Mouse (Mus musculus) CH12.LX (cell line): ENCODE results near the gene Creb5. TPM values are rescaled to one million over a fixed set of nuclear protein-coding genes. Genes with fewer than 3 reads are reported as not detected.

Experiments
- DNase-seq: peaks from one replicate; pipeline ENCODE4 v3.0.0-alpha.2; 2013; ENCODE audit errors: extremely low read depth
- H3K27ac ChIP-seq: 2 replicates; pipeline ENCODE4 v1.5.1; 2012; ENCODE audit warnings: low read depth, mild to moderate bottlenecking, control low read depth, moderate library complexity; ENCODE audit not compliant: insufficient read depth
- H3K27me3 ChIP-seq: replicated peaks from 2 replicates; pipeline ENCODE3; 2012; ENCODE audit warnings: inconsistent platforms
- H3K36me3 ChIP-seq, 2 experiments: replicated peaks in 1 of 2; 2 replicates each; pipeline versions ENCODE3 to v1.6.1; 2012; ENCODE audit warnings: inconsistent platforms in 1 of 2, low read length in 1 of 2, mild to moderate bottlenecking in 1 of 2, mixed read lengths in 1 of 2, moderate library complexity in 1 of 2; ENCODE audit not compliant: control insufficient read depth in 1 of 2, insufficient read depth in 1 of 2
- H3K4me1 ChIP-seq, 2 experiments: 2 replicates each; pipeline ENCODE4 v1.6.1; 2012; ENCODE audit warnings: inconsistent platforms in 1 of 2, moderate library complexity in 1 of 2; ENCODE audit not compliant: insufficient read depth in 2 of 2, control insufficient read depth in 1 of 2
- H3K4me2 ChIP-seq: 2 replicates; pipeline ENCODE4 v1.6.1; 2012; ENCODE audit warnings: low read depth, mild to moderate bottlenecking, control low read depth; ENCODE audit not compliant: poor library complexity, insufficient read depth, severe bottlenecking
- H3K4me3 ChIP-seq, 3 experiments: fragments of 150-350 bp in 1 of 3; sonication (generic) in 1 of 3; replicated peaks in 1 of 3; 2 replicates each; pipeline versions ENCODE3 to v1.5.1; 2011 to 2012; ENCODE audit warnings: low read depth in 2 of 3, low read length in 2 of 3, mild to moderate bottlenecking in 2 of 3, moderate library complexity in 2 of 3, control low read depth in 1 of 3, improper control_type of control experiment in 1 of 3, inconsistent platforms in 1 of 3, mixed read lengths in 1 of 3; ENCODE audit not compliant: poor library complexity in 1 of 3
- H3K79me2 ChIP-seq: replicated peaks from 2 replicates; pipeline ENCODE4 v1.6.1; 2012; ENCODE audit warnings: mild to moderate bottlenecking, moderate library complexity; ENCODE audit not compliant: control insufficient read depth, poor library complexity, insufficient read depth, severe bottlenecking; ENCODE audit errors: extremely low read depth
- H3K9ac ChIP-seq: 2 replicates; pipeline ENCODE4 v1.6.1; 2012; ENCODE audit warnings: low read depth, mild to moderate bottlenecking, control low read depth, moderate library complexity; ENCODE audit not compliant: insufficient read depth
- H3K9me3 ChIP-seq: replicated peaks from 2 replicates; pipeline ENCODE3; 2012; ENCODE audit warnings: low read length, inconsistent platforms, mixed read lengths
- BHLHE40 ChIP-seq: IDR thresholded peaks from 2 replicates; pipeline ENCODE4 v1.6.1; 2011; ENCODE audit warnings: mild to moderate bottlenecking, low read depth, low read length, improper control_type of control experiment
- CHD1 ChIP-seq: IDR thresholded peaks from 2 replicates; pipeline ENCODE4 v1.6.1; 2012; ENCODE audit warnings: low read depth, low read length, improper control_type of control experiment, inconsistent platforms
- CTCF ChIP-seq, 2 experiments: IDR thresholded peaks in 1 of 2; conservative IDR thresholded peaks in 1 of 2; 2 replicates each; pipeline ENCODE4 v1.5.1; 2011 to 2012; ENCODE audit warnings: low read depth in 2 of 2, low read length in 2 of 2, improper control_type of control experiment in 1 of 2, inconsistent platforms in 1 of 2, mild to moderate bottlenecking in 1 of 2, moderate library complexity in 1 of 2
- ELF1 ChIP-seq: IDR thresholded peaks from 2 replicates; pipeline ENCODE4 v1.6.1; 2014; ENCODE audit warnings: low read depth, mild to moderate bottlenecking, inconsistent platforms, low read length, improper control_type of control experiment
- ETS1 ChIP-seq: conservative IDR thresholded peaks from 2 replicates; pipeline ENCODE4 v1.6.1; 2012; ENCODE audit warnings: low read depth, mild to moderate bottlenecking, inconsistent platforms, low read length, improper control_type of control experiment, moderate library complexity
- JUN ChIP-seq: IDR thresholded peaks from 2 replicates; pipeline ENCODE4 v1.6.1; 2011; ENCODE audit warnings: low read depth, mild to moderate bottlenecking, low read length, improper control_type of control experiment, moderate library complexity; ENCODE audit not compliant: insufficient read depth
- KAT2A ChIP-seq: IDR thresholded peaks from 2 replicates; pipeline ENCODE4 v1.6.1; 2012; ENCODE audit warnings: low read length, improper control_type of control experiment, inconsistent platforms; ENCODE audit not compliant: insufficient replicate concordance
- MAX ChIP-seq: IDR thresholded peaks from 2 replicates; pipeline ENCODE4 v1.6.1; 2011; ENCODE audit warnings: low read length, improper control_type of control experiment
- MAZ ChIP-seq: IDR thresholded peaks from 2 replicates; pipeline ENCODE4 v1.6.1; 2012; ENCODE audit warnings: low read depth, mild to moderate bottlenecking, inconsistent platforms, low read length, improper control_type of control experiment, moderate library complexity
- MEF2A ChIP-seq: IDR thresholded peaks from 2 replicates; pipeline ENCODE4 v1.6.1; 2014; ENCODE audit warnings: low read depth, mild to moderate bottlenecking, inconsistent platforms, low read length, improper control_type of control experiment, borderline replicate concordance
- NELFE ChIP-seq: IDR thresholded peaks from 2 replicates; pipeline ENCODE4 v1.6.1; 2011; ENCODE audit warnings: low read depth, low read length, improper control_type of control experiment
- RAD21 ChIP-seq: IDR thresholded peaks from 2 replicates; pipeline ENCODE4 v1.6.1; 2011; ENCODE audit warnings: low read depth, mild to moderate bottlenecking, low read length, improper control_type of control experiment, moderate library complexity
- RCOR1 ChIP-seq: conservative IDR thresholded peaks from 2 replicates; pipeline ENCODE4 v1.6.1; 2012; ENCODE audit warnings: low read depth, mild to moderate bottlenecking, inconsistent platforms, low read length, improper control_type of control experiment
- SIN3A ChIP-seq: IDR thresholded peaks from 2 replicates; pipeline ENCODE4 v1.6.1; 2012; ENCODE audit warnings: low read length, improper control_type of control experiment, inconsistent platforms
- SMC3 ChIP-seq: IDR thresholded peaks from 2 replicates; pipeline ENCODE4 v1.6.1; 2011; ENCODE audit warnings: low read depth, low read length, improper control_type of control experiment
- TCF12 ChIP-seq: IDR thresholded peaks from 2 replicates; pipeline ENCODE4 v1.6.1; 2014; ENCODE audit warnings: low read depth, mild to moderate bottlenecking, inconsistent platforms, low read length, improper control_type of control experiment
- USF1 ChIP-seq: IDR thresholded peaks from 2 replicates; pipeline ENCODE4 v1.6.1; 2014; ENCODE audit warnings: low read depth, mild to moderate bottlenecking, inconsistent platforms, low read length, improper control_type of control experiment
- ZNF384 ChIP-seq: IDR thresholded peaks from 2 replicates; pipeline ENCODE4 v1.6.1; 2012; ENCODE audit warnings: low read depth, low read length, improper control_type of control experiment, inconsistent platforms
- dilution Hi-C: fragments of 300-500 bp; cut with MboI; formaldehyde crosslinking; loops from 2 replicates; pipeline ENCODE4 v1.14.3; 2020; ENCODE audit warnings: low sequenced_read_pairs; ENCODE audit not compliant: extremely low pct_unique_long_range_greater_than_20kb, extremely low pct_ligation_motif_present
- in situ Hi-C: fragments of 300-500 bp; cut with MboI; formaldehyde crosslinking; loops from 3 replicates; pipeline ENCODE4 v1.14.3; 2019; ENCODE audit warnings: low sequenced_read_pairs, low pct_ligation_motif_present, low pct_unique_long_range_greater_than_20kb, mixed read lengths
- polyA plus RNA-seq: library from polyadenylated mRNA; unstranded; fragments of >175 nt; gene quantifications from 2 replicates; pipeline ENCODE4 v1.2.1, GENCODE M21; 2012; ENCODE audit warnings: low read depth; ENCODE audit not compliant: insufficient read length
- total RNA-seq, 2 experiments: library from RNA; depleted of rRNA; stranded (reverse); fragments of 300-350 nt in 1 of 2; fragments of >200 nt in 1 of 2; gene quantifications; 2 replicates each; pipeline ENCODE4 v1.2.3; 2012 to 2014

Creb5 gene
- total and polyA plus RNA-seq, 3 experiments = 0.68 to 2.1 (median 0.86) TPM

DNA sequence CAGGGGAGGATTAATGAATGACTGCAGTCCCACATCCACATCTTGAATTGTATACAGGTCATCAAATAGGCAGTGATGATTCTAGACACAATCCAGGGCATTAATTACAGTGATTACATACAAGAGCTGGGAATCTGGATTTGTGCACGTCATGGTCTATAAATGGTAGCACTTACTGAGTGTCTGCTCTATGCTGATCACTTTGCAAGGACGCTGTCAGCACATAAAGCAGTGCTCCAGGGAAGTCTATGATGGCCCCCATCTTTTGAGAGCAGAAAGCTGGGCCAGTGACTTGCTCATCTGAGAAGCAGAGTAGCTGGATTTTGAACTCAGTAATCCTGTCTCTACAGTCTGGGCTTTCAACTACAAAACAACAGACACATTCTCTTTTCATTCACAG, 318.1 kb downstream of the Creb5 start:
- Histone ChIP-seq H3K4me3 (no peak overlapping the region), H3K9me3 (peaks cover 4% of the 10 kb centered on the region), H3K27me3 (no peaks in the 10 kb centered on the region), H3K27ac (no peak overlapping the region), H3K36me3 (no peaks in the 10 kb centered on the region), H3K4me2 (no peak overlapping the region), H3K9ac (no peak overlapping the region), H3K4me1 (no peaks in the 10 kb centered on the region), H3K79me2 (no peaks in the 10 kb centered on the region)
- TF ChIP-seq KAT2A (no peak), USF1 (no peak), RCOR1 (no peak), RAD21 (no peak), ELF1 (no peak), CTCF (conservative IDR thresholded peaks at IDR 0.05 in 1 of 2, IDR thresholded peaks at IDR 0.05 in 1 of 2; ENCODE audit: low read depth in 2 of 2, low read length in 2 of 2) (no peak), TCF12 (no peak)
- dilution Hi-C loops = no loop called here
- in situ Hi-C loops = no loop called here
- DNase-seq = no peak

DNA sequence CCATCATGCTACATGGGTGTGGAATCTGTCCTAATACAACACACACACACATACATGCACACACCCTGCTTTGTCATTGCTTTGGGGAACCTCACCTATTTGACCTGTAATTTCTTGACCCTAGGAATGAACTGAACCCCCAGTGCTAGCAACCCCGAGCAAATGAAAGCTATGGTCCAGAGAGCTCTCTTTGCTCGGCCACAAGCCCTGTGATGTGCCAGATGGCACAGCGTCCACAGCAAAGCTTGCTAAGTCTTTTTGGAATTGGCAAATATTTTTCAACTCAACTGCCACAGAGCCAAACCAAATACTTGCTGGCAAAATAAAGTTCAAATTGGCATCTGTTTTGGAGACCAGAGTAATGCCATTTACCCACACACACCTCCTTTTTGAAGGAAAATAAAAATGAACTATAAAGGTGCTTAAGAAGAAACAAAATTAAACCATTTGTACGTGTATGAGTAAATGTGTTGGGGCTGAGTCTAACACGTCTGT, 324.4 kb downstream of the Creb5 start:
- TF ChIP-seq MAX = no peak
- no peak for TF ChIP-seq ZNF384
- TF ChIP-seq NELFE = no peak
- TF ChIP-seq CHD1 = no peak
- no peak for TF ChIP-seq MEF2A
- no peak for TF ChIP-seq JUN
- TF ChIP-seq SIN3A = no peak
- no peak for TF ChIP-seq BHLHE40
- no peak for TF ChIP-seq ETS1
- no peak for TF ChIP-seq MAZ
- TF ChIP-seq SMC3 = no peak
- in situ Hi-C loops (no loop called here), dilution Hi-C loops (no loop called here)
- H3K4me2 ChIP-seq = no peak overlapping the region
- no peak for DNase-seq
- H3K79me2 ChIP-seq = no peaks in the 10 kb centered on the region
- H3K4me3 ChIP-seq = no peak overlapping the region
- no peak overlapping the region for H3K9ac ChIP-seq
- no peak overlapping the region for H3K27ac ChIP-seq
- no peaks in the 10 kb centered on the region for H3K27me3 ChIP-seq
- no peaks in the 10 kb centered on the region for H3K9me3 ChIP-seq
- peaks cover 0 to 7% of the 10 kb centered on the region in 2 experiments for H3K36me3 ChIP-seq
- H3K4me1 ChIP-seq = no peaks in the 10 kb centered on the region
